Comparison of ENCODE assay signal across 13 mouse cellular contexts in genomic region chr10:120371215-120371614, GRCm38 (mm10).
"Had no signal": no experiment of that assay in that cellular context is flagged by ENCODE, and none has a peak within 500 bp of the region (broad histone marks: within the 10 kb centered on the region; RNA-seq: fewer than 3 reads in every experiment).

No protein-coding gene starts in this region.

- H3K9ac ChIP-seq: kidney, embryonic 15.5 days; limb, embryonic 15.5 days; liver, embryonic 14.5 days; midbrain, embryonic 13.5 days; neural tube, embryonic 15.5 days had no signal

- H3K36me3 ChIP-seq: limb, embryonic 15.5 days; midbrain, embryonic 13.5 days; neural tube, embryonic 15.5 days had no signal

- ATAC-seq: midbrain, embryonic 13.5 days had no signal

- H3K27me3 ChIP-seq: kidney, embryonic 15.5 days; limb, embryonic 15.5 days; midbrain, embryonic 13.5 days; neural tube, embryonic 15.5 days had no signal

- H3K9me3 ChIP-seq: kidney, embryonic 15.5 days; limb, embryonic 15.5 days; midbrain, embryonic 13.5 days; neural tube, embryonic 15.5 days had no signal

- H3K4me3 ChIP-seq: kidney, embryonic 15.5 days; left cerebral cortex, adult 2 months; limb, embryonic 15.5 days; midbrain, embryonic 13.5 days; myocyte; neural tube, embryonic 15.5 days had no signal

- DNase-seq: kidney, adult 2 months; kidney, postnatal 14 days; lung, adult 18-20 months; right cerebral cortex, adult 18-20 months; right cerebral cortex, postnatal 25 days; thymus, postnatal 36 days had no signal

- H3K4me2 ChIP-seq: kidney, embryonic 15.5 days; limb, embryonic 15.5 days; midbrain, embryonic 13.5 days; neural tube, embryonic 15.5 days had no signal

- H3K27ac ChIP-seq: kidney, embryonic 15.5 days; left cerebral cortex, adult 2 months; limb, embryonic 15.5 days; liver, embryonic 14.5 days; midbrain, embryonic 13.5 days; neural tube, embryonic 15.5 days had no signal
